Mouse (Mus musculus) hematopoietic stem cell, adult 5-6 weeks (primary cell): ENCODE results near the gene Olfr487. TPM values are rescaled to one million over a fixed set of nuclear protein-coding genes. Genes with fewer than 3 reads are reported as not detected.
"Not testable (repeated sequence)": the region's sequence is repeated elsewhere in the genome, so short reads cannot be mapped to it uniquely, and the experiment has no call there.

Source experiments
- ATAC-seq, 2 experiments: fragments of 125-278 bp in 1 of 2; replicated peaks in 1 of 2; 2 replicates each; pipeline ENCODE4 v1.8.0; 2016 to 2017; ENCODE audit warnings: inconsistent platforms in 2 of 2, mild to moderate bottlenecking in 2 of 2, moderate number of reproducible peaks in 2 of 2, low read depth in 1 of 2, moderate TSS enrichment in 1 of 2; ENCODE audit not compliant: low FRiP score in 2 of 2, poor library complexity in 2 of 2, severe bottlenecking in 2 of 2, insufficient read depth in 1 of 2, low TSS enrichment in 1 of 2
- total RNA-seq: library from RNA; stranded (forward); fragments of 172-1452, 232-1000 nt; gene quantifications from 2 replicates; pipeline ENCODE4 v1.2.3, GENCODE M21; 2017

The Olfr487 gene
- total RNA-seq, result not detected in 2 replicates

- not testable (repeated sequence) for ATAC-seq
Observed at GRCm38 (mm10) chr7:108214536-108214935, at the start of gene Olfr487. Gene Olfr487, minus strand, starts transcription at chr7:108214636.

GRCm38 (mm10) chr7:108258247-108258646, 43.8 kb upstream of the Olfr487 start, which contains the start of gene Olfr488:
Gene Olfr488, minus strand, starts transcription at chr7:108258347.
- no peak for ATAC-seq

- ATAC-seq, result no peak
Observed at GRCm38 (mm10) chr7:108233551-108233950, 19.1 kb upstream of the Olfr487 start.

GRCm38 (mm10) chr7:108196938-108197337, 17.5 kb downstream of the Olfr487 start:
- ATAC-seq, result no peak

- not testable (repeated sequence) for ATAC-seq
Observed at GRCm38 (mm10) chr7:108196337-108196736, 18.1 kb downstream of the Olfr487 start.

GRCm38 (mm10) chr7:108192714-108193113, 21.7 kb downstream of the Olfr487 start:
- not testable (repeated sequence) for ATAC-seq

- not testable (repeated sequence) for ATAC-seq
Observed at GRCm38 (mm10) chr7:108191196-108191595, 23.2 kb downstream of the Olfr487 start.

GRCm38 (mm10) chr7:108185237-108185636, 29.2 kb downstream of the Olfr487 start:
- ATAC-seq, result not testable (repeated sequence)

- ATAC-seq, result not testable (repeated sequence)
Observed at GRCm38 (mm10) chr7:108184401-108184800, 30.0 kb downstream of the Olfr487 start.

GRCm38 (mm10) chr7:108172642-108173041, 41.8 kb downstream of the Olfr487 start, which contains the start of gene Olfr486:
Gene Olfr486, minus strand, starts transcription at chr7:108172742.
- ATAC-seq, result not testable (repeated sequence)

GRCm38 (mm10) chr7:108159771-108160170, 54.7 kb downstream of the Olfr487 start, which contains the start of gene Olfr485:
Gene Olfr485, minus strand, starts transcription at chr7:108159871.
- no peak for ATAC-seq

Other genes with a start within 250 kb of the Olfr487 start
- not detected in 2 replicates for gene Olfr476, start 249.8 kb downstream of the Olfr487 start, total RNA-seq
- gene Olfr477, start 227.9 kb downstream of the Olfr487 start, total RNA-seq, result not detected in 2 replicates
- not detected in 2 replicates for gene Olfr478, start 180.6 kb downstream of the Olfr487 start, total RNA-seq
- not detected in 2 replicates for gene Olfr479, start 163.9 kb downstream of the Olfr487 start, total RNA-seq
- gene Olfr480, start 147.3 kb downstream of the Olfr487 start, total RNA-seq, result not detected in 2 replicates
- not detected in 2 replicates for gene Olfr481, start 134.8 kb downstream of the Olfr487 start, total RNA-seq
- 0.25 TPM in 1 of 2 replicates, not detected in the other for gene Olfr482, start 117.0 kb downstream of the Olfr487 start, total RNA-seq
- gene Olfr483, start 113.8 kb downstream of the Olfr487 start, total RNA-seq, result not detected in 2 replicates
- gene Olfr484, start 87.2 kb downstream of the Olfr487 start, total RNA-seq, result not detected in 2 replicates
- not detected in 2 replicates for gene Olfr485, start 54.8 kb downstream of the Olfr487 start, total RNA-seq
- gene Olfr486, start 41.9 kb downstream of the Olfr487 start, total RNA-seq, result not detected in 2 replicates
- gene Olfr488, start 43.7 kb upstream of the Olfr487 start, total RNA-seq, result not detected in 2 replicates
- not detected in 2 replicates for gene Olfr490, start 74.3 kb upstream of the Olfr487 start, total RNA-seq
- not detected in 2 replicates for gene Olfr491, start 98.8 kb upstream of the Olfr487 start, total RNA-seq
- not detected in 2 replicates for gene Olfr492, start 109.0 kb upstream of the Olfr487 start, total RNA-seq
- not detected in 2 replicates for gene Olfr493, start 132.3 kb upstream of the Olfr487 start, total RNA-seq
- not detected in 2 replicates for gene Olfr494, start 150.7 kb upstream of the Olfr487 start, total RNA-seq
- gene Olfr495, start 178.5 kb upstream of the Olfr487 start, total RNA-seq, result not detected in 2 replicates
- gene Olfr497, start 205.8 kb upstream of the Olfr487 start, total RNA-seq, result not detected in 2 replicates